Mouse (Mus musculus): ENCODE measurements around the gene Hcrt.

GRCm38 (mm10) chr11:100796585-100796984, 33.9 kb upstream of the Hcrt start:
- TF ChIP-seq POLR2A (IDR thresholded peaks at IDR 0.05; ENCODE audit: low read depth, low read length) (no peak), CTCF (IDR thresholded peaks at IDR 0.05; ENCODE audit: borderline replicate concordance, insufficient read depth, low read length) (no peak)
